Mouse (Mus musculus) spleen, adult 2 months (tissue): ENCODE results near the gene Hist1h3b.

Experiments
- CTCF ChIP-seq: fragments of 200-500 bp; IDR thresholded peaks from 2 replicates; pipeline ENCODE4 v1.5.1; 2011; ENCODE audit warnings: mild to moderate bottlenecking, inconsistent platforms; ENCODE audit not compliant: insufficient read depth, insufficient read length, insufficient replicate concordance; ENCODE audit errors: extremely low read depth
- POLR2A ChIP-seq: fragments of 200-500 bp; IDR thresholded peaks from 2 replicates; pipeline ENCODE4 v1.6.1; 2011; ENCODE audit warnings: low read depth, low read length, inconsistent platforms

DNA sequence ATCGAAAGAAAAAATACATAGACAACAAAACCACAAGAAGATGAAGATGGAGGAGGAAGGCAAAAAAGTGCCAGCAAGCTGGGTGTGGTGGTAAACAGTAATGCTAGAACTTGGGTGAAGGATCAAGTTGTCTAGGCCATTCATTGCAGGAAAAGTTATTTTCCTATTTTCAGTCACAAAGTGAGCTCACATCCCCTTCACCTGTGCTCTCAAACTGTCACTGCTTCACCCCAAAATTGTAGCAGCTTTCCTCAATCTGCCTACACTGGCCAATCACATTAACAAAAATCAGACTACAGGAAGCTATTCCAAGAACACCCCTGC lies 7.8 kb downstream of the Hist1h3b start:
- TF ChIP-seq CTCF (no peak), POLR2A (no peak)
